Mouse (Mus musculus): ENCODE data around the gene Mid1.
"Not testable (repeated sequence)": the region's sequence is repeated elsewhere in the genome, so short reads cannot be mapped to it uniquely, and the experiment has no call there.

Gene Mid1

DNA sequence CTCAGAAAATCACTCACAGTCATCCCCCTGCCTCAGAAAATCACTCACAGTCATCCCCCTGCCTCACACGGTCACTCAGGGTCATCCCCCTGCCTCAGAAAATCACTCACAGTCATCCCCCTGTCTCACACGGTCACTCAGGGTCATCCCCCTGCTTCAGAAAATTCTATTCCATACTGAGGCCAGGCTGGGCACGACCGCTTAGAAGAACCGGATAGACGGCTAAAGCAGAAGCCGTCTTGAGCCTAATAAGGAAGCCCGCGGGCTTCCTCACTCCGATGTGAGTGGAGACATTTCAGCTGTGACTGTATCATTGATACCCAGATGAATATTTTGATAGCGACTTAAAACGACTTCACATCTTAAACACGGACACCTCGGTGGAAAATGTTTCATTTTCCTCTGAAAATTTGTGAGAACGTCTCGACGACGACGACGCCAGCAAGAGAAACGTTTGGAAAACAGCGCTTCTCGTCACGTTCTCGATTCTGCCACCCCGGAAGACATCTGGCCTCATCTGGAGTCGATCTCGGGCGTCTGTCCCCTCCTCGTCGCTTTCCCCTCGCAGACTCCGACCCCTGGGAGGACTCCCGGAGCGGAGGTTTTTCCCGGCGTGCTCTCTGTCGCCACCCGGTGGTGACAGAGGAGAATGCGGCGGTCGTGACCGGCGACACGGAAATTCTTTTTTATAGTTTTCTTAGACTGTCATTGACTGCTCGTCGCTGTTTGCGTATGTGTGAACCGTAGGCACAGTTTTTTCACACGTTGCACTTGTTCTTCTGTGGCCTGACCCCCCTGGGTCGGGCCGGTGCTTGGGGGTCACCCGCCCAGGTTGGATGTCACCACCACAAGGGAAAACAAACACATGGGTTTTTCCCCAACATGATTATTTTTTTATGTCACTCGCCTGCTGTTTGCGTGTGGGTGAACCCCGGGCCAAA lies 305.0 kb downstream of the Mid1 start:
- DNase-seq: peak; percentile 84

DNA sequence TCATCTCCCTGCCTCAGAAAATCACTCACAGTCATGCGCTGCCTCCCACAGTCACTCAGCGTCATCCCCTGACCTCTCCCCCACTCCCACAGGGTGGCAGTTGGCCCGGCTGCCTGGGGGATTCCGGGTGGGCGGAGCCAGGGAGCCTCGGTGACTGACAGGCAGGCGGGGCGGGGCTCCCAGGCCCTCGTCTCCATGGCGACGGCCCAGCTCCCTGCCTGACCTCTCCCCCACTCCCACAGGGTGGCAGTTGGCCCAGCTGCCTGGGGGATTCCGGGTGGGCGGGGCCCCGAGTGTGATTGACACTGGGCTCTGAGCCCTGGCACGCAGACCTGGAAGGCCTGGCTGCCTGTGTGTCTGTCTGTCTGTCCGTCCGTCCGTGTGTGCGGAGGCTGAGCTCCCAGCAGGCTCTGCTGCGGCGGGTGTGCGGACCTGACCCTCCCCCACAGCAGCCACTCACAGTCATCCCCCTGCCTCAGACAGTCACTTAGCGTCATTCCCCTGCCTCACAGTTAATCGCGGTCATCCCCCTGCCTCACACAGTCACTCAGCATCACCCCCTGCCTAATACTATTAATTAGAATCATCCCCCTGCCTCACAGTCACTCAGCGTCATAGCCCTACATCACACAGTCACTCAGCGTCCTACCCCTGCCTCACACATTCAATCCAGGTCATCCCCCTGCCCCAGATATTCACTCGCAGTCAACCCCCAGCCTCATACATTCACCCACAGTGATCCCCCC lies 306.3 kb downstream of the Mid1 start:
- DNase-seq: peak; percentile 96

DNA sequence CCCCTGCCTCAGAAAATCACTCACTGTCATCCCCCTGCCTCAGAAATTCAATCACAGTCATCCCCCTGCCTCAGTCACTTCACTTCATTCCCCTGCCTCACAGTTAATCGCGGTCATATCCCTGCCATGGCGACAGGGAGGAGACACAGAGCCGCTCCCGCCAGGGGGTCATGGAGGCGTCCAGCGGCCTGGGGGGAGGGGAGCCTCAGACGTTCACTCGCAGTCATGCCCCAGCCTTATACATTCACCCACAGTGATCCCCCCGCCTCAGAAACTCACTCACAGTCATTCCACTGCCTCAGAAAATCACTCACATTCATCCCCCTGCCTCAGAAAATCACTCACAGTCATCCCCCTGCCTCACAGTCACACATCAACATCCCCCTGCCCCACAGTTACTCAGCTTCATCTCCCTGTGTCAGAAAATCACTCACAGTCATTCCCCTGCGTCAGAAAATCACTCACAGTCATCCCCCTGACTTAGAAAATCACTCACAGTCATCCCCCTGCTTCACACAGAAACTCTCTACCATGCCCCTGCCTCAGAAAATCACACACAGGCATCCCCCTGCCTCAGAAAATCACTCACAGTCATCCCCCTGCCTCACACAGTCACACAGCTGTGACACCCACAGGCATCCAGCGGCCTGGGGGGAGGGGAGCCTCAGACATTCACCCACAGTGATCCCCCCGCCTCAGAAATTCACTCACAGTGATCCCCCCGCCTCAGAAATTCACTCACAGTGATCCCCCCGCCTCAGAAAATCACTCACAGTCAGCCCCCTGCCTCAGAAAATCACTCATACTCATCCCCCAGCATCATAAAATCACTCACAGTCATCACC lies 307.3 kb downstream of the Mid1 start:
- peak; percentile 38 for DNase-seq

DNA sequence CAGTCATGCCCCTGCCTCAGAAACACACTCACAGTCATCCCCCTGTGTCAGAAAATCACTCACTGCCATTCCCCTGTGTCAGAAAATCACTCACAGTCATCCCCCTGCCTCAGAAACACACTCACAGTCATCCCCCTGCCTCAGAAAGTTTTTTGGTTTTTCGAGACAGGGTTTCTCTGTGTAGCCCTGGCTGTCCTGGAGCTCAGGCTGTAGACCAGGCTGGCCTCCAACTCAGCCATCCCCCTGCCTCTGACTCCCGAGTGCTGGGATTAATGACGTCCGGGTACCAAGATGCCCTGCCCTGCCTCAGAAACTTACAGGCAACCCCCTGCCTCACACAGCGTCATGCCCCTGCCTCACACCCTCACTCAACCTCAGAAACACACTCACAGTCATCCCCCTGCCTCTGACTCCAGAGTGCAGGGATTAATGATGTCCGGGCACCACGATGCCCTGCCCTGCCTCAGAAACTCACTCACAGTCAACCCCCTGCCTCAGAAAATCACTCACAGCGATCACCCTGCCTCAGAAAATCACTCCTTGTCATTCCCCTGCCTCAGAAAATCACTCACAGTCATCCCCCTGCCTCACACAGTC lies 308.1 kb downstream of the Mid1 start:
- not testable (repeated sequence) for DNase-seq

DNA sequence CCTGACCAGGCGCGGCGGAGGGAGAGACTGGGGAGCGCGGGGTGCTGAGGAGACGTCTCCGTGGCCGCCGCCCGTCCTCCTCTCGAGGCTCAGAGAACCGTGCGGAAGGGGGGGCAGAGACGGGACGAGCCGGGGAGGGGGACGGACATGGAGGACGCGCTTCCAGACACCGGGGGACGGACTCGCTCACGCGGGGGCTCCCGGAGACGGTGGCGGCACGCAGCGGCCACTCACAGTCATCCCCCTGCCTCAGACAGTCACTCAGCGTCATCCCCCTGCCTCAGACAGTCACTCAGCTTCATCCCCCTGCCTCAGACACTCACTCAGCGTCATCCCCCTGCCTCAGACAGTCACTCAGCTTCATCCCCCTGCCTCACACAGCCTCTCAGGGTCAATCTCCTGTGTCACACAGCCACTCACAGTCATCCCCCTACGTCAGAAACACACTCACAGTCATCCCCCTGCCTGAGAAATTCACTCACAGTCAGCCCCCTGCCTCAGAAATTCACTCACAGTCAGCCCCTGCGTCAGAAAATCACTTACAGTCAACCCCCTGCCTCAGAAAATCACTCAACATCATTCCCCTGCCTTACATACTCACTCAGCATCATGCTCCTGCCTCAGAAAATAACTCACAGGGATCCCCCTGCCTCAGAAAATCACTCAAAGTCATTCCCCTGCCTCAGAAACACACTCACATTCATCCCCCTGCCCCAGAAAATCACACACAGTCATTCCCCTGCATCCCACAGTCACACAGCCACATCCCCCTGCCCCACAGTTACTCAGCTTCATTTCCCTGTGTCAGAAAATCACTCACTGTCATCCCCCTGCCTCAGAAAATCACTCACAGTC lies 309.2 kb downstream of the Mid1 start:
- DNase-seq: peak; percentile 72

DNA sequence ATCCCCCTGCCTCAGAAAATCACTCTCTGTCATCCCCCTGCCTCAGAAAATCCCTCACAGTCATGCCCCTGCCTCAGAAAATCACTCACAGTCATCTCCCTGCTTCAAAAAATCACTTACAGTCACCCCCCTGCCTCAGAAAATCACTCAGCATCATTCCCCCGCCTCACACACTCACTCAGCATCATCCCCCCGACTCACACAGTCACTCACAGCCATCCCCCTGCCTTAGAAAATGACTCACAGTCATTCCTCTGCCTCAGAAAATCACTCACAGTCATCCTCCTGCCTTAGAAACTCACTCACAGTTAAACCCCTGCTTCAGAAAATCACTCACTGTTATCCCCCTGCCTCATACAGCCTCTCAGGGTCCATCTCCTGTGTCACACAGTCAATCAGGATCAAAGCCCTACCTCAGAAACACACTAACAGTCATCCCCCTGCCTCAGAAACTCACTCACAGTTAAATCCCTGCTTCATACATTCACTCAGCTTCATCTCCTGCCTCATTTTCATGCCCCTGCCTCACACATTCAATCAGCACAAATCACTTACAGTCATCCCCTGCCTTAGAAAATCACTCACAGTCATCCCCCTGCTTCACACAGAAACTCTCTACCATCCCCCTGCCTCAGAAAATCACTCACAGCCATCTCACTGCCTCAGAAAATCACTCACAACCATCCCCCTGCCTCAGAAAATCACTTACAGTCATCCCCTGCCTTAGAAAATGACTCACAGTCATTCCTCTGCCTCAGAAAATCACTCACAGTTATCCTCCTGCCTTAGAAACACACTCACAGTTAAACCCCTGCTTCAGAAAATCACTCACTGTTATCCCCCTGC lies 310.1 kb downstream of the Mid1 start:
- not testable (repeated sequence) for DNase-seq

DNA sequence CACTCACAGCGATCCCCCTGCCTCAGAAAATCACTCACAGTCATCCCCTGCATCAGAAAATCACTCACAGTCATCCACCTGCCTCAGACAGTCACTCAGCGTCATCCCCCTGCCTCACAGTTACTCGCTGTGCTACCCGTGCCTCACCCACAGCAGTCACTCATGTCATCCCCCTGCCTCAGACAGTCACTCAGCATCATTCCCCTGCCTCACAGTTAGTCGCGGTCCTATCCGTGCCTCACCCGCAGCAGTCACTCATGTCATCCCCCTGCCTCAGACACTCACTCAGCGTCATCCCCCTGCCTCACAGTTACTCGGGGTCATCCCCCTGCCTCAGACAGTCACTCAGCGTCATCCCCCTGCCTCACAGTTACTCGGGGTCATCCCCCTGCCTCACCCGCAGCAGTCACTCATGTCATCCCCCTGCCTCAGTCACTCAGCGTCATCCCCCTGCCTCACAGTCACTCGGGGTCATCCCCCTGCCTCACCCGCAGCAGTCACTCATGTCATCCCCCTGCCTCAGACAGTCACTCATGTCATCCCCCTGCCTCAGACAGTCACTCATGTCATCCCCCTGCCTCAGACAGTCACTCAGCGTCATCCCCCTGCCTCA lies 311.0 kb downstream of the Mid1 start:
- DNase-seq: not testable (repeated sequence)

DNA sequence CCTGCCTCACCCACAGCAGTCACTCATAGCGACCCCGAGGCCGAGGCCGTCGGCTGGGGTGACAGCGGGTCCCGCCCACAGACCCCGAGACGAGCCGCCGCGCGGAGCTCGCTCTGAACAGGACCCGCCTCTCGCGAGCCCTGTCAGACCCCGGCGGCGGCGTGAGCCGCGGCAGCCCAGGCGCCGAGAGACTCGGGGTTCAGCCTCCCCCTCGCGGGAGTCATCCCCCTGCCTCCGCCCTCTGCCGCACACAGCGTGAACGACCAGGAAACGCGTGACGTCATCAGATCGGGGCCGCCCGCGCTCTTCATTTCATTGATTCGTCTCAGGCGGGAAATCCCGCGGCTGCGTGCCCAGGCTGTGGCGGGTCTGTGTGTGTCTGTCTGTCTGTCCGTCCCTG lies 311.9 kb downstream of the Mid1 start:
- DNase-seq: peak; percentile 97

DNA sequence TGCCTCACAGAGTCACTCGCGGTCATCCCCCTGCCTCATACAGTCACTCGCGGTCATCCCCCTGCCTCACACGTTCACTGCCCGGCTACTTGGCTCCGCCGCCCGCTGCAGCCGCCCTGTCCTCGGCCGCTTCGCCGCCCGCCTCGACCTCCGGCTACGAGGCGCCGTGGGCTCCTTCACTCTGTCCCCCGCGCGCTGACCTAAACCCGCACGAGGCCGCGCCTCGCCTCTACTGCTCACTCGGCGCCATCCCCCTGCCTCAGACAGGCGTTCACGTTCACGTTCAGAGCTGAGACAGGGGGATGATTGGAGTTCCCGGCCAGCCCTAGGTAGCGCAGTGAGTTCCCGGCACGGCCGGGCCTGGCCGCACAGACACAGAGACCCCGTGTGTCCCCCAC lies 312.5 kb downstream of the Mid1 start:
- DNase-seq: peak; percentile 80

DNA sequence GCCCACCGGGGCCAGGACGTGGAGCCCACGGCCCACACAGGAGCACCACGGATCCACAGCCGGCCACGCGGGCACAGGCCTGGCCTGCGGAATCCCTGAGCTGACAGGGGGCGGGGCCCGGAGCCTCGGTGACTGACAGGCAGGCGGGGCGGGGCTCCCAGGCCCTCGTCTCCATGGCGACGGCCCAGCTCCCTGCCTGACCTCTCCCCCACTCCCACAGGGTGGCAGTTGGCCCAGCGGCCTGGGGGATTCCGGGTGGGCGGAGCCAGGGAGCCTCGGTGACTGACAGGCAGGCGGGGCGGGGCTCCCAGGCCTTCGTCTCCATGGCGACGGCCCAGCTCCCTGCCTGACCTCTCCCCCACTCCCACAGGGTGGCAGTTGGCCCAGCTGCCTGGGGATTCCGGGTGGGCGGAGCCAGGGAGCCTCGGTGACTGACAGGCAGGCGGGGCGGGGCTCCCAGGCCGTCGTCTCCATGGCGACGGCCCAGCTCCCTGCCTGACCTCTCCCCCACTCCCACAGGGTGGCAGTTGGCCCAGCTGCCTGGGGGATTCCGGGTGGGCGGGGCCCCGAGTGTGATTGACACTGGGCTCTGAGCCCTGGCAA lies 313.0 kb downstream of the Mid1 start:
- peak; percentile 100 for DNase-seq

DNA sequence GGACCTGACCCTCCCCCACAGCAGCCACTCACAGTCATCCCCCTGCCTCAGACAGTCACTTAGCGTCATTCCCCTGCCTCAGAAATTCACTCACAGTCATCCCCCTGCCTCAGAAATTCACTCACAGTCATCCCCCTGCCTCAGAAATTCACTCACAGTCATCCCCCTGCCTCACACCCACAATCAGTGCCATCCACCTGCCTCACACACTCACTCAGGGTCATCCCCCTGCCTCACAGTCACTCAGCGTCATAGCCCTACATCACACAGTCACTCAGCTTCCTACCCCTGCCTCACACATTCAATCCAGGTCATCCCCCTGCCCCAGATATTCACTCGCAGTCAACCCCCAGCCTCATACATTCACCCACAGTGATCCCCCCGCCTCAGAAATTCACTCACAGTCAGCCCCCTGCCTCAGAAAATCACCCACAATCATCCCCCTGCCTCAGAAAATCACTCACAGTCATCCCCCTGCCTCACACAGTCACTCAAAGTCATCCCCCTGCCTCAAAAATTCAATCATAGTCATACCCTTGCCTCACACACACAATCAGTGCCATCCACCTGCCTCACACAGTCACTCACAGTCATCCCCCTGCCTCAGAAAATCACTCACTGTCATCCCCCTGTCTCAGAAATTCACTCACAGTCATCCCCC lies 313.7 kb downstream of the Mid1 start:
- not testable (repeated sequence) for DNase-seq

DNA sequence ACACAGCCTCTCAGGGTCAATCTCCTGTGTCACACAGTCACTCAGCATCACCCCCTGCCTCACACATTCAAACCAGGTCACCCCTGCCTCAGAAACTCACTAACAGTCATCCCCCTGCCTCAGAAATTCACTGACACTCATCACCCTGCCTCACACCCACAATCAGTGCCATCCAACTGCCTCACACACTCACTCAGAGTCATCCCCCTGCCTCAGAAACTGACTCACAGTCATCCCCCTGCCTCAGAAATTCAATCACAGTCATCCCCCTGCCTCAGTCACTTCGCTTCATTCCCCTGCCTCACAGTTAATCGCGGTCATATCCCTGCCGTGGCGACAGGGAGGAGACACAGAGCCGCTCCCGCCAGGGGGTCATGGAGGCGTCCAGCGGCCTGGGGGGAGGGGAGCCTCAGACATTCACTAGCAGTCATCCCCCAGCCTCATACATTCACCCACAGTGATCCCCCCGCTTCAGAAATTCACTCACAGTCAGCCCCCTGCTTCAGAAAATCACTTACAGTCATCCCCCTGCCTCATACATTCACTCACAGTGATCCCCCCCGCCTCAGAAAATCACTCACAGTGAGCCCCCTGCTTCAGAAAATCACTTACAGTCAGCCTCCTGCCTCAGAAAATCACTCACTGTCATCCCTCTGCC lies 314.4 kb downstream of the Mid1 start:
- not testable (repeated sequence) for DNase-seq

DNA sequence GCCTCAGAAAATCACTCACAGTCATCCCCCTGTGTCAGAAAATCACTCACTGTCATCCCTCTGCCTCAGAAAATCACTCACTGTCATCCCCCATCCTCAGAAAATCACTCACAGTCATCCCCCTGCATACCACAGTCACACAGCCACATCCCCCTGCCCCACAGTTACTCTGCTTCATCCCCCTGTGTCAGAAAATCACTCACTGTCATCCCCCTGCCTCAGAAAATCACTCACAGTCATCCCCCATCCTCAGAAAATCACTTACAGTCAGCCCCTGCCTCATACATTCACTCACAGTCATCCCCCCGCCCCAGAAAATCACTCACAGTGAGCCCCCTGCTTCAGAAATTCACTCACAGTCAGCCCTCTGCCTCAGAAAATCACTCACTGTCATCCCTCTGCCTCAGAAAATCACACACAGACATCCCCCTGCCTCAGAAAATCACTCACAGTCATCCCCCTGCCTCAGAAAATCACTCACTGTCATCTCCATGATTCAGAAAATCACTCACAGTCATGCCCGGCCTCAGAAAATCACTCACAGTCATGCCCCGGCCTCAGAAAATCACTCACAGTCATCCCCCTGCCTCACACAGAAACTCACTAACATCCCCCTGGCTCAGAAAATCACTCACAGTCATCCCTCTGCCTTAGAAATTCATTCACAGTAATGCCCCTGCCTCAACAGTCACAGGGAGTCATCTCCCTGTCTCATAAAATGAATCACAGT lies 315.1 kb downstream of the Mid1 start:
- DNase-seq: not testable (repeated sequence)

DNA sequence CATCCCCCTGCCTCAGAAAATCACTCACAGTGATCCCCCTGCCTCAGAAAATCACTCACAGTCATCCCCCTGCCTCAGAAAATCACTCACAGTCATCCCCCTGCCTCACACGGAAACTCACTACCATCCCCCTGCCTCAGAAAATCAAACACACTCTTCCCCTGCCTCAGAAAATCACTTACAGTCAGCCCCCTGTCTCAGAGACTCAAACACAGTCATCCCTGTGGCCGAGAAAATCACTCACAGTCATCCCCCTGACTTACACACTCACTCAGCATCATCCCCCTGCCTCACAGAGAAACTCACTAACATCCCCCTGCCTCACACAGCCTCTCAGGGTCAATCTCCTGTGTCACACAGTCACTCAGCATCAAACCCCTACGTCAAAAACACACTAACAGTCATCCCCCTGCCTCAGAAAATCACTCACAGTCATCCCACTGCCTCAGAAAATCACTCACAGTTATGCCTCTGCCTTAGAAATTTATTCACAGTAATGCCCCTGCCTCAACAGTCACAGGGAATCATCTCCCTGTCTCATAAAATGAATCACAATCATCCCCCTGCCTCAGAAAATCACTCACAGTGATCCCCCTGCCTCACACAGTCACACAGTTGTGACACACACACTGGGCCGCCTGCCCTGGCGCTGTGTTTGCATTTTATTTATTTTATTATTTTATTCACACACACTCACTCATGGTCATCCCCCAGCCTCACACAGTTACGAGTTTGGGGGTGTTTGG lies 315.8 kb downstream of the Mid1 start:
- not testable (repeated sequence) for DNase-seq

DNA sequence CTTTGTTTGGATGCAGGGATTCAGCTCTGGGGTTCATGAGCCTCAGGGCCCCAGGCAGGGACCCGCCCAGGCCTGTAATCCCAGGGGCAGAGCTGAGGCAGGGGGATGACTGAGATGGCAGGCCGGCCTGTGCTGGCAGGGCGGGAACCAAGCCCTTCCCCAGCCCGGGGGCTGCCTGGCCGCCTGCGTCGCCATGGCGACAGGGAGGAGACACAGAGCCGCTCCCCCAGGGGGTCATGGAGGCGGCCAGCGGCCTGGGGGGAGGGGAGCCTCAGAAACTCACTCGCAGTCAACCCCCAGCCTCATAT lies 316.3 kb downstream of the Mid1 start:
- not testable (repeated sequence) for DNase-seq

DNA sequence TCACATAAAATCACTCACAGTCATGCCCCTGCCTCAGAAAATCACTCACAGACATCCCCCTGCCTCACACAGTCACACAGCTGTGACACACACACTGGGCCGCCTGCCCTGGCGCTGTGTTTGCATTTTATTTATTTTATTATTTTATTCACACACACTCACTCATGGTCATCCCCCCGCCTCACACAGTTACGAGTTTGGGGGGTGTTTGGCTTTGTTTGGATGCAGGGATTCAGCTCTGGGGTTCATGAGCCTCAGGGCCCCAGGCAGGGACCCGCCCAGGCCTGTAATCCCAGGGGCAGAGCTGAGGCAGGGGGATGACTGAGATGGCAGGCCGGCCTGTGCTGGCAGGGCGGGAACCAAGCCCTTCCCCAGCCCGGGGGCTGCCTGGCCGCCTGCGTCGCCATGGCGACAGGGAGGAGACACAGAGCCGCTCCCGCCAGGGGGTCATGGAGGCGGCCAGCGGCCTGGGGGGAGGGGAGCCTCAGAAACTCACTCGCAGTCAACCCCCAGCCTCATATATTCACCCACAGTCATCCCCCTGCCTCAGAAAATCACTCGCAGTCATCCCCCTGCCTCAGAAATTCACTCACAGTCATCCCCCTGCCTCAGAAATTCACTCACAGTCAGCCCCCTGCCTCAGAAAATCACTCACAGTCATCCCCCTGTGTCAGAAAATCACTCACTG lies 317.7 kb downstream of the Mid1 start:
- DNase-seq: not testable (repeated sequence)

DNA sequence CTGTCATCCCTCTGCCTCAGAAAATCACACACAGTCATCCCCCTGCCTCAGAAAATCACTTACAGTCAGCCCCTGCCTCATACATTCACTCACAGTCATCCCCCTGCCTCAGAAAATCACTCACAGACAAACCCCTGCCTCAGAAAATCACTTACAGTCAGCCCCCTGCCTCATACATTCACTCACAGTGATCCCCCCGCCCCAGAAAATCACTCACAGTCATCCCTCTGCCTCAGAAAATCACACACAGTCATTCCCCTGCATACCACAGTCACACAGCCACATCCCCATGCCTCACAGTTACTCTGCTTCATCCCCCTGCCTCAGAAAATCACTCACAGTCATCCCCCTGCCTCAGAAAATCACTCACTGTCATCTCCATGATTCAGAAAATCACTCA lies 318.5 kb downstream of the Mid1 start:
- DNase-seq: not testable (repeated sequence)

Measured in right cerebral cortex, postnatal 4 days (tissue).